Mouse (Mus musculus) cerebellum, adult 2 months (tissue): Measurements from ENCODE around the gene Spata7. TPM values are rescaled to one million over a fixed set of nuclear protein-coding genes. Genes with fewer than 3 reads are reported as not detected.
"Not testable (repeated sequence)": the region's sequence is repeated elsewhere in the genome, so short reads cannot be mapped to it uniquely, and the experiment has no call there.

Experiments
- DNase-seq, 2 experiments: peaks; one replicate each; pipeline ENCODE4 v3.0.0; 2021
- H3K27ac ChIP-seq: fragments of 200-500 bp; 2 replicates; pipeline ENCODE4 v1.5.1; 2012; ENCODE audit warnings: low read length, control low read depth, inconsistent platforms; ENCODE audit not compliant: insufficient read depth
- H3K27me3 ChIP-seq: fragments of 200-500 bp; 2 replicates; pipeline ENCODE4 v1.6.1; 2012; ENCODE audit warnings: inconsistent platforms, mild to moderate bottlenecking, low read length, moderate library complexity; ENCODE audit not compliant: control insufficient read depth, insufficient read depth
- H3K4me1 ChIP-seq: fragments of 200-500 bp; 2 replicates; pipeline ENCODE4 v1.6.1; 2011; ENCODE audit warnings: low read length; ENCODE audit not compliant: control insufficient read depth, insufficient read depth
- H3K4me3 ChIP-seq: fragments of 200-500 bp; replicated peaks from 2 replicates; pipeline ENCODE3; 2011; ENCODE audit warnings: mild to moderate bottlenecking, low read depth, low read length, control low read depth; ENCODE audit not compliant: insufficient read depth
- CTCF ChIP-seq: fragments of 200-500 bp; IDR thresholded peaks from 2 replicates; pipeline ENCODE4 v1.5.1; 2011; ENCODE audit warnings: low read depth, mild to moderate bottlenecking, control low read depth, low read length, moderate library complexity, borderline replicate concordance; ENCODE audit not compliant: insufficient read depth
- POLR2A ChIP-seq: fragments of 200-500 bp; IDR thresholded peaks from 2 replicates; pipeline ENCODE4 v1.6.1; 2011; ENCODE audit warnings: low read length, control low read depth, borderline replicate concordance; ENCODE audit not compliant: insufficient read depth
- WGBS: fragments of 180-500 bp; shearing (Covaris S2); methylation state at CpG from one replicate; pipeline ENCODE4 v1.1.7; 2018; 5-methylcytosine and 5-hydroxymethylcytosine counted together
- polyA plus RNA-seq: library from polyadenylated mRNA; depleted of rRNA; stranded (reverse); fragments of >200 nt; gene quantifications from 2 replicates; pipeline ENCODE4 v1.2.3, GENCODE M21; 2012

The Spata7 gene
- polyA plus RNA-seq, 1 experiment, result 24.2 TPM

GRCm38 (mm10) chr12:98610341-98610740 is 17.6 kb upstream of the Spata7 start:
- TF ChIP-seq CTCF (no peak), POLR2A (no peak)
- Histone ChIP-seq H3K27ac (no peak overlapping the region), H3K4me3 (no peak overlapping the region), H3K4me1 (0 out of 2 replicates have a peak, but pooled peaks cover 3% of the 10 kb centered on the region), H3K27me3 (no peaks in the 10 kb centered on the region)
- DNase-seq, result no peak
- WGBS, result 81% methylated on average over 3 of the region's 3 CpGs

GRCm38 (mm10) chr12:98614910-98615508 is 12.9 kb upstream of the Spata7 start:
- Histone ChIP-seq H3K27me3 (no peaks in the 10 kb centered on the region), H3K4me3 (no peak overlapping the region), H3K4me1 (no peaks in the 10 kb centered on the region), H3K27ac (no peak overlapping the region)
- TF ChIP-seq POLR2A, result no peak
- TF ChIP-seq CTCF, result no peak
- 88% methylated on average over 3 of the region's 3 CpGs for WGBS
- no peak for DNase-seq

GRCm38 (mm10) chr12:98615746-98616145 is 12.2 kb upstream of the Spata7 start:
- Histone ChIP-seq H3K4me1 (no peaks in the 10 kb centered on the region), H3K4me3 (no peak overlapping the region), H3K27ac (no peak overlapping the region), H3K27me3 (no peaks in the 10 kb centered on the region)
- TF ChIP-seq CTCF, result no peak
- TF ChIP-seq POLR2A, result no peak
- WGBS, result 40% methylated on average over 5 of the region's 5 CpGs
- no peak for DNase-seq

GRCm38 (mm10) chr12:98619496-98619895 is 8.5 kb upstream of the Spata7 start:
- no peaks in the 10 kb centered on the region for H3K27me3 ChIP-seq
- WGBS, result 41% methylated on average over 2 of the region's 2 CpGs
- TF ChIP-seq CTCF, result no peak
- TF ChIP-seq POLR2A, result no peak
- no peak for DNase-seq
- no peaks in the 10 kb centered on the region for H3K4me1 ChIP-seq
- H3K27ac ChIP-seq, result no peak overlapping the region
- no peak overlapping the region for H3K4me3 ChIP-seq

GRCm38 (mm10) chr12:98620922-98621321 is 7.0 kb upstream of the Spata7 start:
- not testable (repeated sequence) for H3K27me3 ChIP-seq, H3K4me3 ChIP-seq, H3K4me1 ChIP-seq, H3K27ac ChIP-seq
- WGBS, result 19% methylated on average over 6 of the region's 6 CpGs
- TF ChIP-seq CTCF, result peak; percentile 44; the same call in 1 of the 2 replicates
- peak; percentile 29 to 41 for DNase-seq

- H3K4me3 ChIP-seq, DNase-seq, H3K27me3 ChIP-seq, H3K4me1 ChIP-seq, H3K27ac ChIP-seq: not testable (repeated sequence)
- WGBS, result 88% methylated on average over 10 of the region's 10 CpGs
Observed at GRCm38 (mm10) chr12:98623266-98623665, 4.7 kb upstream of the Spata7 start.

GRCm38 (mm10) chr12:98628260-98628970 is 458 bp downstream of the Spata7 start:
- Histone ChIP-seq H3K4me3 (peak overlapping the region; percentile 99), H3K27ac (peak overlapping the region; percentile 30), H3K4me1 (0 out of 2 replicates have a peak, but pooled peaks cover 3% of the 10 kb centered on the region), H3K27me3 (no peaks in the 10 kb centered on the region)
- peak in 1 of 2 experiments; percentile 28 for DNase-seq
- TF ChIP-seq CTCF (no peak), POLR2A (no peak)
- WGBS, result 2% methylated on average over 16 of the region's 16 CpGs

GRCm38 (mm10) chr12:98644852-98645251 is 16.9 kb downstream of the Spata7 start:
- H3K4me3 ChIP-seq, result no peak overlapping the region
- H3K27me3 ChIP-seq, result no peaks in the 10 kb centered on the region
- no peak for TF ChIP-seq POLR2A
- no peak for TF ChIP-seq CTCF
- no peak for DNase-seq
- H3K4me1 ChIP-seq, result no peaks in the 10 kb centered on the region
- no peak overlapping the region for H3K27ac ChIP-seq
